ENCODE assay signal across 9 mouse cellular contexts in the genomic region with DNA sequence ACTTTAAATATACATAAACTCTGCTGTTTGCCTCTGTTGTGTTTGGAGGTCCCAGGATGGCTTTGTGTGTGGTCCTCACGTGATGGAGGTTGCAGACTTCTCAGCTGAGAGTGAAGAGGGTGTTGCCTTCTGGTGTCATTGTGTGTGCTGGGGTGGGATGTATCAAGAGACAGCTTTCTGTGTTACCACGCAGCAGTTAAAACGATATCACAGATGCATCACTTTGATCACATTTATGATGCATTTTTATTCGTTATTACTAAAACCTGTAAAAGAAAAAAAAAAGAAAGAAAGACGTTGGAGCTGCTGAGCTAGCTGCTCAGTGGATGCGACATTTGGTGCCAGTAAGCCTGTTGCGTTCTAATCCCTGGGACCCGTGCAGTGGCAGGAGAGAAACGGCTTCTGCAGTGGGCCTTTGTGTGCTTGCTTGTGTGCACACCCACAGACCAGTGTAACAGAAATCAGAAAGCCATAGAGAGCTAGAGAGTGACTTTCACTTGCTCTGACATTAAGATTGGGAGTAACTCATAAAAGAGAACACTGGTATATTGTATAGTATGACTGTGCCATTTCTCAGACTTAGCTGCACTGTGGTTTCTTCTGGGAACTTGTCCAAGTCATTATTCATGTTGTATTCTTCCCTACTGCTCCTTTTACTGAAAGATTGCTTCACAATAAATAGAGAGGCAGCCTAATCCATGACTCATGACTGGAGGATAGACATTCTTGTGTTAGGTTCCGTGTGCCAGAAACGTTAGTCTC. TPM values are rescaled to one million over a fixed set of nuclear protein-coding genes. Genes with fewer than 3 reads are reported as not detected.
A peak's percentile ranks its signal among the peaks of the same experiment; 100 is the strongest.
DNase-seq lines count a peak whose midpoint lies in the region; ATAC-seq and TF ChIP-seq lines count a peak whose summit lies in the region.
"Had no signal": no experiment of that assay in that cellular context is flagged by ENCODE, and none has a peak within 500 bp of the region (broad histone marks: within the 10 kb centered on the region; RNA-seq: fewer than 3 reads in every experiment).

No protein-coding gene starts in this region.

- peak; percentile 64 to 67 for DNase-seq in cerebellum, adult 2 months
- DNase-seq in right cerebral cortex, adult 2 months (ENCODE audit: low spot score in 2 of 2): peak; percentile 20 to 34
- DNase-seq in right cerebral cortex, postnatal 4 days: no peak
- DNase-seq in layer of hippocampus, postnatal 14 days (ENCODE audit: low spot score in 2 of 2): peak; percentile 36 to 67
- DNase-seq in kidney, adult 18-20 months: no peak

- no peak for TF ChIP-seq CTCF in cerebellum, adult 2 months (IDR thresholded peaks at IDR 0.05; ENCODE audit: borderline replicate concordance, insufficient read depth, low read depth, low read length)

- peaks cover 19% of the 10 kb centered on the region; the same call in 1 of the 2 replicates for H3K4me1 ChIP-seq in cerebellum, adult 2 months (ENCODE audit: control insufficient read depth, insufficient read depth, low read length)
- peaks cover 25% of the 10 kb centered on the region for H3K4me1 ChIP-seq in forebrain, embryonic 12.5 days
- H3K4me1 ChIP-seq in neural tube, embryonic 12.5 days: peaks cover 8% of the 10 kb centered on the region; the same call in 1 of the 2 replicates
- H3K4me1 ChIP-seq: liver, embryonic 15.5 days had no signal

- no peaks in the 10 kb centered on the region for H3K27me3 ChIP-seq in cerebellum, adult 2 months (ENCODE audit: control insufficient read depth, insufficient read depth, low read length)
- H3K27me3 ChIP-seq in forebrain, embryonic 12.5 days: no peaks in the 10 kb centered on the region
- H3K27me3 ChIP-seq in neural tube, embryonic 12.5 days (replicated peaks): no peaks in the 10 kb centered on the region
- H3K27me3 ChIP-seq: liver, embryonic 15.5 days had no signal

- no peak overlapping the region for H3K9ac ChIP-seq in forebrain, embryonic 12.5 days
- H3K9ac ChIP-seq in neural tube, embryonic 12.5 days: no peak overlapping the region
- H3K9ac ChIP-seq: liver, embryonic 15.5 days had no signal

- no peak; the same call in 1 of the 2 replicates for ATAC-seq in cerebellum, adult (ENCODE audit: insufficient number of reproducible peaks, low FRiP score, low TSS enrichment)
- peak; percentile 82 for ATAC-seq in forebrain, embryonic 12.5 days (ENCODE audit: low FRiP score)
- peak; percentile 70 for ATAC-seq in neural tube, embryonic 12.5 days (ENCODE audit: low FRiP score, low read depth)

- peak overlapping the region; percentile 6 for H3K4me3 ChIP-seq in cerebellum, adult 2 months (replicated peaks; ENCODE audit: insufficient read depth, low read depth, low read length)
- no peak overlapping the region for H3K4me3 ChIP-seq in forebrain, embryonic 12.5 days (replicated peaks)
- no peak overlapping the region for H3K4me3 ChIP-seq in neural tube, embryonic 12.5 days
- H3K4me3 ChIP-seq: liver, embryonic 15.5 days had no signal

- no peaks in the 10 kb centered on the region for H3K9me3 ChIP-seq in forebrain, embryonic 12.5 days
- no peaks in the 10 kb centered on the region for H3K9me3 ChIP-seq in neural tube, embryonic 12.5 days
- H3K9me3 ChIP-seq: liver, embryonic 15.5 days had no signal

- peak overlapping the region; percentile 27; the same call in 1 of the 2 replicates for H3K4me2 ChIP-seq in forebrain, embryonic 12.5 days
- peak overlapping the region; percentile 22; the same call in 1 of the 2 replicates for H3K4me2 ChIP-seq in neural tube, embryonic 12.5 days (replicated peaks)
- H3K4me2 ChIP-seq: liver, embryonic 15.5 days had no signal

- TF ChIP-seq POLR2A in cerebellum, adult 2 months (IDR thresholded peaks at IDR 0.05; ENCODE audit: borderline replicate concordance, insufficient read depth, low read length): no peak

- 10% methylated on average over 11 of the region's 11 CpGs for WGBS in cerebellum, adult 2 months
- WGBS in forebrain, embryonic 12.5 days: 21% methylated on average over 11 of the region's 11 CpGs
- WGBS in neural tube, embryonic 12.5 days: 44% methylated on average over 11 of the region's 11 CpGs

- peak overlapping the region; percentile 29; the same call in 1 of the 2 replicates for H3K27ac ChIP-seq in cerebellum, adult 2 months (ENCODE audit: insufficient read depth, low read length)
- peak overlapping the region; percentile 51 for H3K27ac ChIP-seq in forebrain, embryonic 12.5 days
- H3K27ac ChIP-seq in neural tube, embryonic 12.5 days: no peak overlapping the region
- H3K27ac ChIP-seq: liver, embryonic 15.5 days had no signal

- H3K36me3 ChIP-seq in forebrain, embryonic 12.5 days (replicated peaks): no peaks in the 10 kb centered on the region
- H3K36me3 ChIP-seq in neural tube, embryonic 12.5 days: no peaks in the 10 kb centered on the region
- H3K36me3 ChIP-seq: liver, embryonic 15.5 days had no signal

RNA-seq across cellular contexts. Expression of gene Cdk19, which starts 32.7 kb away (rescaled TPM):
- 44.7 and 45.9 TPM in 2 replicates for polyA plus RNA-seq in cerebellum, adult 2 months (2012; rRNA removed)
- 12.5 and 12.9 TPM in 2 replicates for polyA plus RNA-seq in forebrain, embryonic 12.5 days (2016; fragmentation: Nextera tagmentation; extraction: Ambion mirVana)
- 10 to 100 TPM; 27.2 to 27.3 TPM for total RNA-seq in layer of hippocampus, postnatal 14 days (2021)
- polyA plus RNA-seq in neural tube, embryonic 12.5 days (2016; fragmentation: Nextera tagmentation; extraction: Ambion mirVana): 11.9 and 12.9 TPM in 2 replicates

Comparison
In these comparisons a context has a peak if more than half of its experiments do, and no peak if none do; other contexts are left out.
1. DNase-seq: peak in cerebellum, adult 2 months (2 of 2), right cerebral cortex, adult 2 months (2 of 2) and layer of hippocampus, postnatal 14 days (2 of 2); none in right cerebral cortex, postnatal 4 days (single experiment) and kidney, adult 18-20 months (single experiment).